Mouse (Mus musculus) lung, postnatal 0 days (tissue): Measurements from ENCODE around the gene Farp1. TPM values are rescaled to one million over a fixed set of nuclear protein-coding genes. Genes with fewer than 3 reads are reported as not detected.

ENCODE experiments used
- ATAC-seq: fragments of 200-750 bp; cut with Nextera tagmentation; 2 replicates; pipeline ENCODE4 v1.8.0; 2017; ENCODE audit warnings: moderate library complexity
- DNase-seq: peaks from one replicate; pipeline ENCODE4 v3.0.0-alpha.2; 2016; ENCODE audit warnings: low spot score
- H3K27ac ChIP-seq: fragments of 300-500 bp; sonication (generic); 2 replicates; pipeline ENCODE4 v1.5.1; 2014; ENCODE audit warnings: antibody characterized with exemption, mild to moderate bottlenecking, low read length, mixed read lengths
- H3K27me3 ChIP-seq: fragments of 300-500 bp; sonication (generic); replicated peaks from 2 replicates; pipeline ENCODE4 v1.6.1; 2014; ENCODE audit warnings: low read length, mixed read lengths; ENCODE audit not compliant: insufficient read depth
- H3K36me3 ChIP-seq: fragments of 300-500 bp; sonication (generic); 2 replicates; pipeline ENCODE4 v1.6.1; 2014; ENCODE audit warnings: low read length, mixed read lengths; ENCODE audit not compliant: insufficient read depth
- H3K4me1 ChIP-seq: fragments of 300-500 bp; sonication (generic); 2 replicates; pipeline ENCODE4 v1.6.1; 2014; ENCODE audit warnings: antibody characterized with exemption, low read depth, low read length, mixed read lengths; ENCODE audit not compliant: insufficient read depth
- H3K4me2 ChIP-seq: fragments of 300-500 bp; sonication (generic); replicated peaks from 2 replicates; pipeline ENCODE4 v1.6.1; 2014; ENCODE audit warnings: low read depth, mild to moderate bottlenecking, low read length, moderate library complexity, mixed read lengths
- H3K4me3 ChIP-seq: fragments of 300-500 bp; sonication (generic); 2 replicates; pipeline ENCODE4 v1.5.1; 2014; ENCODE audit warnings: low read depth, low read length
- H3K9ac ChIP-seq: fragments of 300-500 bp; sonication (generic); replicated peaks from 2 replicates; pipeline ENCODE4 v1.6.1; 2014; ENCODE audit warnings: low read depth, mild to moderate bottlenecking
- H3K9me3 ChIP-seq: fragments of 300-500 bp; sonication (generic); 2 replicates; pipeline ENCODE4 v1.6.1; 2016; ENCODE audit warnings: low read length, mixed read lengths
- CTCF ChIP-seq: IDR thresholded peaks from 2 replicates; pipeline ENCODE4 v1.5.1; 2016; ENCODE audit warnings: antibody characterized with exemption, mild to moderate bottlenecking
- EP300 ChIP-seq: IDR thresholded peaks from 2 replicates; pipeline ENCODE4 v1.6.1; 2016; ENCODE audit warnings: antibody characterized with exemption, mild to moderate bottlenecking, control low read depth
- WGBS: fragments of 180-500 bp; shearing (Covaris S2); extraction: QIAGEN DNeasy Blood & Tissue Kit; methylation state at CpG from one replicate; pipeline ENCODE4 v1.1.7; 2014; 5-methylcytosine and 5-hydroxymethylcytosine counted together
- polyA plus RNA-seq: library from polyadenylated mRNA; unstranded; fragments of >200 nt; fragmentation: Nextera tagmentation; extraction: Ambion mirVana; gene quantifications from 2 replicates; pipeline ENCODE4 v1.2.1, GENCODE M21; 2015

The Farp1 gene
- polyA plus RNA-seq, 1 experiment from 2014 or later: 17.9 TPM

GRCm38 (mm10) chr14:121099876-121100275, 64.9 kb downstream of the Farp1 start:
- DNase-seq: no peak
- peaks cover 35% of the 10 kb centered on the region; the same call in 1 of the 2 replicates for H3K4me1 ChIP-seq
- TF ChIP-seq EP300 (no peak), CTCF (no peak)
- ATAC-seq: no peak
- peak overlapping the region; percentile 71; the same call in 1 of the 2 replicates for H3K27ac ChIP-seq
- no peaks in the 10 kb centered on the region for H3K27me3 ChIP-seq
- no peaks in the 10 kb centered on the region for H3K9me3 ChIP-seq
- H3K36me3 ChIP-seq: no peaks in the 10 kb centered on the region
- H3K4me2 ChIP-seq: no peak overlapping the region
- H3K4me3 ChIP-seq: no peak overlapping the region
- H3K9ac ChIP-seq: no peak overlapping the region
- 60% methylated on average over 2 of the region's 2 CpGs for WGBS

GRCm38 (mm10) chr14:121100829-121101228, 65.8 kb downstream of the Farp1 start:
- peaks cover 41% of the 10 kb centered on the region; the same call in 1 of the 2 replicates for H3K4me1 ChIP-seq
- WGBS: 10% methylated on average over 2 of the region's 2 CpGs
- DNase-seq: peak; percentile 84
- H3K27ac ChIP-seq: peak overlapping the region; percentile 57
- no peak overlapping the region for H3K4me3 ChIP-seq
- H3K4me2 ChIP-seq: no peak overlapping the region
- H3K9me3 ChIP-seq: no peaks in the 10 kb centered on the region
- ATAC-seq: peak; percentile 82
- H3K27me3 ChIP-seq: no peaks in the 10 kb centered on the region
- TF ChIP-seq CTCF (no peak), EP300 (peak; percentile 86)
- H3K9ac ChIP-seq: no peak overlapping the region
- no peaks in the 10 kb centered on the region for H3K36me3 ChIP-seq

GRCm38 (mm10) chr14:121101531-121101930, 66.5 kb downstream of the Farp1 start:
- H3K4me2 ChIP-seq: no peak overlapping the region
- H3K4me1 ChIP-seq: peaks cover 43% of the 10 kb centered on the region
- 52% methylated on average over 5 of the region's 5 CpGs for WGBS
- H3K27me3 ChIP-seq: no peaks in the 10 kb centered on the region
- ATAC-seq (no peak), DNase-seq (no peak)
- no peak overlapping the region for H3K9ac ChIP-seq
- H3K36me3 ChIP-seq: no peaks in the 10 kb centered on the region
- H3K9me3 ChIP-seq: no peaks in the 10 kb centered on the region
- no peak for TF ChIP-seq EP300
- TF ChIP-seq CTCF: no peak
- H3K4me3 ChIP-seq: no peak overlapping the region
- peak overlapping the region; percentile 57 for H3K27ac ChIP-seq

DNA sequence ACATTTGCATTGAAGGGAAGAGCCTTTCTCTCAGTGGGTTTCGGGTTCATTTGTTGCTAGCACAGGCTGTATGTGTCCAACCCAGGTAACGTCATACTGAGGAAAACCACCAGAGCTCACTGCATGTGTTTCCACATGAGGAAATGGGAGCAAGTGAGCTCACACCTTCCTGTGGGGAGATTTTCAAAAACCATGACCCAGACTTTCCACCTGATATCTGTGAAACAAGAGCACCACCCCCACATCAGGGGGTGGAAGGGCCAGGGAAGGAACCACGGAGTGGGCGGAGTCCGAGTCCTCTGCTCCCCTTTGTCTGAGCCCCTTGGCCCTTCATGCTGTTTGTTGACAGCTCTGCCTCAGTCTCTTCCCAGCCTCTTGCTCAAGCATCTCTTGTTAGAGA, 67.6 kb downstream of the Farp1 start:
- no peak overlapping the region for H3K4me2 ChIP-seq
- peak overlapping the region; percentile 71; the same call in 1 of the 2 replicates for H3K27ac ChIP-seq
- ATAC-seq (no peak), DNase-seq (no peak)
- no peak overlapping the region for H3K9ac ChIP-seq
- H3K4me1 ChIP-seq: peaks cover 38% of the 10 kb centered on the region
- no peak overlapping the region for H3K4me3 ChIP-seq
- H3K9me3 ChIP-seq: no peaks in the 10 kb centered on the region
- H3K27me3 ChIP-seq: no peaks in the 10 kb centered on the region
- WGBS: 90% methylated on average over 5 of the region's 5 CpGs
- TF ChIP-seq EP300: no peak
- no peaks in the 10 kb centered on the region for H3K36me3 ChIP-seq

GRCm38 (mm10) chr14:121103459-121103858, 68.5 kb downstream of the Farp1 start:
- TF ChIP-seq EP300 (no peak), CTCF (no peak)
- DNase-seq: peak; percentile 78
- H3K4me1 ChIP-seq: peaks cover 36% of the 10 kb centered on the region

GRCm38 (mm10) chr14:121104760-121105329, 69.8 kb downstream of the Farp1 start:
- H3K4me3 ChIP-seq: no peak overlapping the region
- TF ChIP-seq CTCF (no peak), EP300 (no peak)
- H3K4me1 ChIP-seq: peaks cover 34% of the 10 kb centered on the region
- 52% methylated on average over 7 of the region's 7 CpGs for WGBS
- ATAC-seq: peak; percentile 48
- H3K4me2 ChIP-seq: no peak overlapping the region
- H3K36me3 ChIP-seq: no peaks in the 10 kb centered on the region
- H3K27ac ChIP-seq: no peak overlapping the region; the same call in 1 of the 2 replicates
- no peak overlapping the region for H3K9ac ChIP-seq
- H3K27me3 ChIP-seq: no peaks in the 10 kb centered on the region
- H3K9me3 ChIP-seq: no peaks in the 10 kb centered on the region
- DNase-seq: peak; percentile 58

More at GRCm38 (mm10) chr14:121103459-121103858, 68.5 kb downstream of the Farp1 start:
- H3K27me3 ChIP-seq: no peaks in the 10 kb centered on the region
- no peak overlapping the region for H3K9ac ChIP-seq
- no peaks in the 10 kb centered on the region for H3K36me3 ChIP-seq
- H3K27ac ChIP-seq: peak overlapping the region; percentile 71
- peak; percentile 27 for ATAC-seq
- no peaks in the 10 kb centered on the region for H3K9me3 ChIP-seq
- no peak overlapping the region for H3K4me3 ChIP-seq
- WGBS: 61% methylated on average over 9 of the region's 9 CpGs
- H3K4me2 ChIP-seq: no peak overlapping the region

DNA sequence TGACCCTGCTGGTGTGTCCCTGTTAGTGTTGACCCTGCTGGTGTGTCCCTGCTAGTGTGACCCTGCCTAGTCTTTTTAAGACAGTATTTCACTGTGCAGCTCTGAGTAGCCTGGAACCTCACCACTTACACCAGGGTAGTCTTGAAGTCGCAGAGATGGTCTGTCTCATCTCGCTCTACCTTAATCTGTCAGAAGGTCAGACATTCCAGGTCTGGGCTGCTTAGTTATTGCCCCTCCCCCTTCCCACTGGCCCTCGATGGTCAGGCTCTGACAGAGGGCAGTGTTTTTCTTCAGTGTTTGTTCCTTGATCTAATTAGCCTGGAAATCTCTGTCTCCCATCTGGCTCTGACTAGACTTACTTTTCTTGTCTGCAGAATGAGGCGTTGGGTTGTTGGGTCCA, 71.9 kb downstream of the Farp1 start:
- Histone ChIP-seq H3K9me3 (no peaks in the 10 kb centered on the region), H3K36me3 (no peaks in the 10 kb centered on the region), H3K27ac (no peak overlapping the region), H3K4me2 (no peak overlapping the region), H3K4me3 (no peak overlapping the region), H3K4me1 (peaks cover 19% of the 10 kb centered on the region), H3K9ac (no peak overlapping the region), H3K27me3 (no peaks in the 10 kb centered on the region)
- ATAC-seq (no peak), DNase-seq (no peak)
- WGBS: 58% methylated on average over 4 of the region's 4 CpGs
- TF ChIP-seq CTCF: no peak
- TF ChIP-seq EP300: no peak
